Mouse (Mus musculus) MEL (cell line): ENCODE measurements at regions not wholly inside any gene's neighbourhood (a gene's known extent, or its start where the extent isn't known, plus 50 kb on each side); places are given as distances from the start of the nearest gene placed in this dataset.

Experiments used
- CTCF ChIP-seq, 3 experiments: IDR thresholded peaks in 2 of 3; conservative IDR thresholded peaks in 1 of 3; 2 replicates each; pipeline ENCODE4 v1.5.1; 2011 to 2012; ENCODE audit warnings: low read length in 3 of 3, low read depth in 2 of 3, mild to moderate bottlenecking in 2 of 3, improper control_type of control experiment in 1 of 3, inconsistent platforms in 1 of 3, mixed read lengths in 1 of 3, moderate library complexity in 1 of 3; ENCODE audit not compliant: control insufficient read depth in 1 of 3, insufficient read depth in 1 of 3, poor library complexity in 1 of 3, severe bottlenecking in 1 of 3
- ELF1 ChIP-seq: IDR thresholded peaks from 2 replicates; pipeline ENCODE4 v1.6.1; 2014; ENCODE audit warnings: low read depth, mild to moderate bottlenecking, inconsistent platforms, low read length, improper control_type of control experiment, moderate library complexity
- EP300 ChIP-seq, 2 experiments: IDR thresholded peaks; 2 replicates each; pipeline ENCODE4 v1.6.1; 2011; ENCODE audit warnings: improper control_type of control experiment in 2 of 2, low read length in 2 of 2, low read depth in 1 of 2, mild to moderate bottlenecking in 1 of 2
- MAX ChIP-seq: IDR thresholded peaks from 2 replicates; pipeline ENCODE4 v1.6.1; 2011; ENCODE audit warnings: low read length, improper control_type of control experiment
- POLR2A ChIP-seq, 2 experiments: IDR thresholded peaks; 2 replicates each; pipeline ENCODE4 v1.6.1; 2011 to 2012; ENCODE audit warnings: low read length in 2 of 2, mild to moderate bottlenecking in 2 of 2, control low read depth in 1 of 2, improper control_type of control experiment in 1 of 2, low read depth in 1 of 2, moderate library complexity in 1 of 2; ENCODE audit not compliant: control insufficient read depth in 1 of 2, insufficient read depth in 1 of 2, poor library complexity in 1 of 2
- SMC3 ChIP-seq: IDR thresholded peaks from 2 replicates; pipeline ENCODE4 v1.6.1; 2011; ENCODE audit warnings: low read depth, low read length, improper control_type of control experiment
- ZMIZ1 ChIP-seq: IDR thresholded peaks from 2 replicates; pipeline ENCODE4 v1.6.1; 2012; ENCODE audit warnings: low read depth, mild to moderate bottlenecking, inconsistent platforms, low read length, improper control_type of control experiment, moderate library complexity

GRCm38 (mm10) chr4:56284490-56284889, 455.4 kb upstream of the Gm26657 start:
- TF ChIP-seq EP300 (IDR thresholded peaks at IDR 0.05; ENCODE audit: low read depth in 1 of 2, low read length in 2 of 2) (no peak), ELF1 (no peak), MAX (no peak), CTCF (IDR thresholded peaks at IDR 0.05 in 2 of 3, conservative IDR thresholded peaks at IDR 0.05 in 1 of 3; ENCODE audit: control insufficient read depth in 1 of 3, insufficient read depth in 1 of 3, low read depth in 2 of 3, low read length in 3 of 3, poor library complexity in 1 of 3, severe bottlenecking in 1 of 3) (no peak), SMC3 (no peak), ZMIZ1 (no peak), POLR2A (IDR thresholded peaks at IDR 0.05; ENCODE audit: control insufficient read depth in 1 of 2, insufficient read depth in 1 of 2, low read depth in 1 of 2, low read length in 2 of 2, poor library complexity in 1 of 2) (no peak)
